Mouse (Mus musculus): ENCODE results near the gene D5Ertd579e. TPM values are rescaled to one million over a fixed set of nuclear protein-coding genes. Genes with fewer than 3 reads are reported as not detected.

Gene D5Ertd579e
- polyA plus RNA-seq, 1 experiment from 2014 or later, result 14.0 TPM

DNA sequence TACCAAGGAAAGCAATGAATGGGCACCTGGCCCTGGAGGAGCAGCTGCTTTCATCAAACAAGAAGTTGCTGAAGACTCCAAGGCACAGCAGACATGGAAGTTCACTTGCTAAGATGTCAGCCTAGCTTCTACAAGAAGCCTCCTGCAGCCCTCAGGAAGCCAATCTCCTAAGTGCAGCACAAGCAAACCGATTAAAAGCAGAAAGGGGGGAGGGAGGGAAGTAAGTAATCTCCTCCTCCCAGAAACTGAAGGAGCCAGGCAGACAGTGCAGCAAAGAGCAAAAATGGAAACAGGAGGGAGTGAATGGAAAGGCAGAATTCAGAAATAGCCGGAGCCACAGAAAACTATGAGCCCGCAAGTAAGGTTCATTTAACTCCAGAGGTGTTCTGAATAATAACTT, 122.5 kb downstream of the D5Ertd579e start:
- H3K4me2 ChIP-seq (ENCODE audit: low read depth, low read length), result no peak overlapping the region
- peak overlapping the region; percentile 10; the same call in 1 of the 2 replicates for H3K27ac ChIP-seq (ENCODE audit: low read length)

GRCm38 (mm10) chr5:36571371-36571770, 124.5 kb downstream of the D5Ertd579e start:
- peaks cover 3% of the 10 kb centered on the region; the same call in 1 of the 2 replicates for H3K36me3 ChIP-seq (ENCODE audit: control insufficient read depth, insufficient read depth, low read length)
- H3K4me3 ChIP-seq (ENCODE audit: low read length), result no peak overlapping the region
- H3K9me3 ChIP-seq (ENCODE audit: control insufficient read depth, low read length), result no peaks in the 10 kb centered on the region
- no peak overlapping the region for H3K4me2 ChIP-seq (ENCODE audit: low read depth, low read length)
- H3K27ac ChIP-seq (ENCODE audit: low read length), result no peak overlapping the region
- no peak for ATAC-seq (ENCODE audit: low read depth)
- WGBS, result 93% methylated on average over 16 of the region's 16 CpGs
- peaks cover 15% of the 10 kb centered on the region for H3K4me1 ChIP-seq (replicated peaks; ENCODE audit: control insufficient read depth, insufficient read depth, low read length)
- no peaks in the 10 kb centered on the region for H3K27me3 ChIP-seq (ENCODE audit: control insufficient read depth, insufficient read depth, low read depth, low read length)
- H3K9ac ChIP-seq (ENCODE audit: low read length), result no peak overlapping the region

More for the DNA sequence above, 122.5 kb downstream of the D5Ertd579e start:
- Histone ChIP-seq H3K9ac (ENCODE audit: low read length) (no peak overlapping the region), H3K4me1 (replicated peaks; ENCODE audit: control insufficient read depth, insufficient read depth, low read length) (peaks cover 13% of the 10 kb centered on the region), H3K36me3 (ENCODE audit: control insufficient read depth, insufficient read depth, low read length) (peaks cover 3% of the 10 kb centered on the region; the same call in 1 of the 2 replicates), H3K27me3 (ENCODE audit: control insufficient read depth, insufficient read depth, low read depth, low read length) (no peaks in the 10 kb centered on the region), H3K4me3 (ENCODE audit: low read length) (no peak overlapping the region), H3K9me3 (ENCODE audit: control insufficient read depth, low read length) (no peaks in the 10 kb centered on the region)
- 49% methylated on average over 3 of the region's 3 CpGs for WGBS
- no peak for ATAC-seq (ENCODE audit: low read depth)

- Histone ChIP-seq H3K9ac (ENCODE audit: low read length) (no peak overlapping the region), H3K4me1 (replicated peaks; ENCODE audit: control insufficient read depth, insufficient read depth, low read length) (peaks cover 15% of the 10 kb centered on the region), H3K4me2 (ENCODE audit: low read depth, low read length) (no peak overlapping the region), H3K9me3 (ENCODE audit: control insufficient read depth, low read length) (no peaks in the 10 kb centered on the region), H3K36me3 (ENCODE audit: control insufficient read depth, insufficient read depth, low read length) (peaks cover 3% of the 10 kb centered on the region; the same call in 1 of the 2 replicates), H3K4me3 (ENCODE audit: low read length) (no peak overlapping the region), H3K27me3 (ENCODE audit: control insufficient read depth, insufficient read depth, low read depth, low read length) (no peaks in the 10 kb centered on the region), H3K27ac (ENCODE audit: low read length) (no peak overlapping the region)
- 77% methylated on average over 4 of the region's 4 CpGs for WGBS
- no peak for ATAC-seq (ENCODE audit: low read depth)
These were observed 125.1 kb downstream of the D5Ertd579e start for GRCm38 (mm10) chr5:36570546-36571245.

GRCm38 (mm10) chr5:36570098-36570497, 125.7 kb downstream of the D5Ertd579e start:
- no peak overlapping the region for H3K4me3 ChIP-seq (ENCODE audit: low read length)
- H3K9ac ChIP-seq (ENCODE audit: low read length), result no peak overlapping the region
- H3K9me3 ChIP-seq (ENCODE audit: control insufficient read depth, low read length), result no peaks in the 10 kb centered on the region
- H3K4me2 ChIP-seq (ENCODE audit: low read depth, low read length), result no peak overlapping the region
- H3K36me3 ChIP-seq (ENCODE audit: control insufficient read depth, insufficient read depth, low read length), result peaks cover 3% of the 10 kb centered on the region; the same call in 1 of the 2 replicates
- no peak overlapping the region for H3K27ac ChIP-seq (ENCODE audit: low read length)
- no peak for ATAC-seq (ENCODE audit: low read depth)
- H3K27me3 ChIP-seq (ENCODE audit: control insufficient read depth, insufficient read depth, low read depth, low read length), result no peaks in the 10 kb centered on the region
- WGBS, result 94% methylated on average over 7 of the region's 7 CpGs
- H3K4me1 ChIP-seq (replicated peaks; ENCODE audit: control insufficient read depth, insufficient read depth, low read length), result peaks cover 12% of the 10 kb centered on the region

- H3K4me1 ChIP-seq (replicated peaks; ENCODE audit: control insufficient read depth, insufficient read depth, low read length), result peaks cover 2% of the 10 kb centered on the region; the same call in 1 of the 2 replicates
- no peak for ATAC-seq (ENCODE audit: low read depth)
These were observed 127.7 kb downstream of the D5Ertd579e start for GRCm38 (mm10) chr5:36568118-36568517.

GRCm38 (mm10) chr5:36567627-36568026, 128.2 kb downstream of the D5Ertd579e start:
- Histone ChIP-seq H3K4me3 (ENCODE audit: low read length) (no peak overlapping the region), H3K4me2 (ENCODE audit: low read depth, low read length) (no peak overlapping the region), H3K9me3 (ENCODE audit: control insufficient read depth, low read length) (no peaks in the 10 kb centered on the region), H3K4me1 (replicated peaks; ENCODE audit: control insufficient read depth, insufficient read depth, low read length) (peaks cover 2% of the 10 kb centered on the region; the same call in 1 of the 2 replicates), H3K9ac (ENCODE audit: low read length) (no peak overlapping the region), H3K27ac (ENCODE audit: low read length) (no peak overlapping the region), H3K36me3 (ENCODE audit: control insufficient read depth, insufficient read depth, low read length) (peaks cover 3% of the 10 kb centered on the region; the same call in 1 of the 2 replicates), H3K27me3 (ENCODE audit: control insufficient read depth, insufficient read depth, low read depth, low read length) (no peaks in the 10 kb centered on the region)
- no peak for ATAC-seq (ENCODE audit: low read depth)
- 50% methylated on average over 2 of the region's 2 CpGs for WGBS

More at GRCm38 (mm10) chr5:36568118-36568517, 127.7 kb downstream of the D5Ertd579e start:
- H3K9ac ChIP-seq (ENCODE audit: low read length), result no peak overlapping the region
- peaks cover 3% of the 10 kb centered on the region; the same call in 1 of the 2 replicates for H3K36me3 ChIP-seq (ENCODE audit: control insufficient read depth, insufficient read depth, low read length)
- H3K4me3 ChIP-seq (ENCODE audit: low read length), result no peak overlapping the region
- no peaks in the 10 kb centered on the region for H3K27me3 ChIP-seq (ENCODE audit: control insufficient read depth, insufficient read depth, low read depth, low read length)
- no peak overlapping the region for H3K27ac ChIP-seq (ENCODE audit: low read length)
- H3K4me2 ChIP-seq (ENCODE audit: low read depth, low read length), result no peak overlapping the region
- WGBS, result 64% methylated on average over 4 of the region's 4 CpGs
- no peaks in the 10 kb centered on the region for H3K9me3 ChIP-seq (ENCODE audit: control insufficient read depth, low read length)

- no peak overlapping the region for H3K4me2 ChIP-seq (ENCODE audit: low read depth, low read length)
- H3K36me3 ChIP-seq (ENCODE audit: control insufficient read depth, insufficient read depth, low read length), result no peaks in the 10 kb centered on the region
- H3K9me3 ChIP-seq (ENCODE audit: control insufficient read depth, low read length), result no peaks in the 10 kb centered on the region
- 61% methylated on average over 9 of the region's 9 CpGs for WGBS
- H3K27me3 ChIP-seq (ENCODE audit: control insufficient read depth, insufficient read depth, low read depth, low read length), result no peaks in the 10 kb centered on the region
- ATAC-seq (ENCODE audit: low read depth), result no peak
- H3K4me1 ChIP-seq (replicated peaks; ENCODE audit: control insufficient read depth, insufficient read depth, low read length), result peaks cover 7% of the 10 kb centered on the region
- H3K27ac ChIP-seq (ENCODE audit: low read length), result no peak overlapping the region
- H3K4me3 ChIP-seq (ENCODE audit: low read length), result no peak overlapping the region
- no peak overlapping the region for H3K9ac ChIP-seq (ENCODE audit: low read length)
These were observed 131.3 kb downstream of the D5Ertd579e start for GRCm38 (mm10) chr5:36564530-36564929.

- no peak for ATAC-seq (ENCODE audit: low read depth)
- Histone ChIP-seq H3K9ac (ENCODE audit: low read length) (no peak overlapping the region), H3K4me2 (ENCODE audit: low read depth, low read length) (no peak overlapping the region), H3K4me3 (ENCODE audit: low read length) (no peak overlapping the region), H3K9me3 (ENCODE audit: control insufficient read depth, low read length) (no peaks in the 10 kb centered on the region), H3K36me3 (ENCODE audit: control insufficient read depth, insufficient read depth, low read length) (no peaks in the 10 kb centered on the region), H3K27me3 (ENCODE audit: control insufficient read depth, insufficient read depth, low read depth, low read length) (no peaks in the 10 kb centered on the region), H3K27ac (ENCODE audit: low read length) (no peak overlapping the region), H3K4me1 (replicated peaks; ENCODE audit: control insufficient read depth, insufficient read depth, low read length) (peaks cover 7% of the 10 kb centered on the region)
- WGBS, result 76% methylated on average over 6 of the region's 6 CpGs
These were observed 132.1 kb downstream of the D5Ertd579e start for GRCm38 (mm10) chr5:36563741-36564140.

DNA sequence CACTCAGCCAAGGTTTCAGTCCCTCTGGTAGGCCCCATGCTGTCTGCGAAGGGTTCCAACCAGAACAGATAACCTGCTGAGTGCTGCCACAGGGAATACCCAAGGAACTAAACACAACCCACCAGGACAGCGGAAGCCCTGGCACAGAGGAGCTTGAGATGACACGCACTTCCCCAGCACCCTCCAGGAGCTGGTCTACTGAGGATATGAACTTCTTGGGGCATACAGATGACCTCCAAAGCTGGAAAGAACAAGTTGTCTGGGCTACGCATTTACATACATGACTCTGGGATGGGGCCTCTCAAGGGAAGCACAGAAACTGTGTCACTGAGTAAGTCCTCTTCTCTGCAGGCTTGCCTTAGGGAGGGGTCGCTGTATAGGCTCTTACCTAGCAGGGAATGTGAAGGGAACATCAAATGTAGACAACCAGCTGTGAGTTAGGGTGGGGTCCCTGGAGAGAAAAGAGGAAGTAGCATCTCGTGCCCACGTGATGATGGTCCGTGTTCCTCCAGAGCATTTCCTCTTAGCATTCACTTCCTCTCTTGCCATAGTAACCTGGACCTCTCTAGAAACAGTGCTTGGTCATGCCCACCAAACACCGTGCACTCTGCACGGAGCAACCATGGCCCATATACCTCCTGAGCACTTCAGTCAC, 132.9 kb downstream of the D5Ertd579e start:
- no peak for ATAC-seq (ENCODE audit: low read depth)
- Histone ChIP-seq H3K27ac (ENCODE audit: low read length) (no peak overlapping the region), H3K4me1 (replicated peaks; ENCODE audit: control insufficient read depth, insufficient read depth, low read length) (peaks cover 11% of the 10 kb centered on the region), H3K9me3 (ENCODE audit: control insufficient read depth, low read length) (no peaks in the 10 kb centered on the region), H3K9ac (ENCODE audit: low read length) (no peak overlapping the region), H3K4me3 (ENCODE audit: low read length) (no peak overlapping the region), H3K4me2 (ENCODE audit: low read depth, low read length) (no peak overlapping the region), H3K27me3 (ENCODE audit: control insufficient read depth, insufficient read depth, low read depth, low read length) (no peaks in the 10 kb centered on the region), H3K36me3 (ENCODE audit: control insufficient read depth, insufficient read depth, low read length) (no peaks in the 10 kb centered on the region)
- WGBS, result 78% methylated on average over 10 of the region's 10 CpGs
